Mouse (Mus musculus): ENCODE data around the gene Hif3a. TPM values are rescaled to one million over a fixed set of nuclear protein-coding genes. Genes with fewer than 3 reads are reported as not detected.

Gene Hif3a
- polyA plus RNA-seq, 1 experiment = 1.7 TPM

DNA sequence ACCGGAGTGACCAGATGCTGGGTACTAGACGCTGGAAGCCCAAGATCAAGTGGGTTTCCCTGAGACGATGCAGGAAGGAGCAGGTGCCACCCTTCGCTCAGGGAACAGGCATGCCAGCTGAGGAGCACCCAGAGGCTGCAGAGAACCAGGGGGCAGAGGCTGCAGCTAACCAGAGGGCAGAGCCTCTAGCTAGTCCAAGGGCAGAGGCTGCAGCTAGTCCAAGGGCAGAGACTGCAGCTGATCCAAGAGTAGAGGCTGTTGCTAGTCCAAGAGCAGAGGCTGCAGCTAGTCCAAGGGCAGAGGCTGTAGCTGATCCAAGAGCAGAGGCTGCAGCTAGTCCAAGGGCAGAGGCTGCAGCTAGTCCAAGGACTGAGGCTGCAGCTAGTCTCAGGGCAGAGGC is 66.9 kb downstream of the Hif3a start:
- DNase-seq = no peak
- TF ChIP-seq POLR2A (IDR thresholded peaks at IDR 0.05; ENCODE audit: borderline replicate concordance, extremely low read depth, low read depth, low read length) = no peak
- no peak for TF ChIP-seq CTCF (IDR thresholded peaks at IDR 0.05; ENCODE audit: insufficient read depth, low read length)
- WGBS = 60% methylated on average over 4 of the region's 4 CpGs
- Histone ChIP-seq H3K4me3 (replicated peaks; ENCODE audit: extremely low read depth, low read depth, low read length) (no peak overlapping the region), H3K4me1 (ENCODE audit: control insufficient read depth, insufficient read depth, low read length) (0 out of 2 replicates have a peak, but pooled peaks cover 2% of the 10 kb centered on the region)

DNA sequence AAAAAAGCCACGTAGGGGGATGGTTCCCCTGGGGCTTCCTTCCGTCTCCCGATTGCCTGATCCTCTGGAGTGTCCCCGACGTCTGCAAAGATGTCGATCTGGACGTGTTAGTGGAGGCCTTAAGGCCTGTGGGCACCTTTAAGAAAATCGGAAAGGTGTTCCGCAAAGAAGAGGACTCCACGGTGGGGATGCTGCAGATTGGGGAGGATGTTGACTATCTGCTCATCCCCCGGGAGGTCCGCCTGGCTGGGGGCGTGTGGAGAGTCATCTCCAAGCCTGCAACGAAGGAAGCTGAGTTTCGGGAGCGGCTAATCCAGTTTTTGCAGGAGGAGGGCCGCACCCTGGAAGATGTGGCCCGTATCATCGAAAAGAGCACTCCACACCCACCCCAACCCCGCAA is 67.8 kb downstream of the Hif3a start:
- DNase-seq = no peak
- no peak for TF ChIP-seq CTCF (IDR thresholded peaks at IDR 0.05; ENCODE audit: insufficient read depth, low read length)
- no peak for TF ChIP-seq POLR2A (IDR thresholded peaks at IDR 0.05; ENCODE audit: borderline replicate concordance, extremely low read depth, low read depth, low read length)
- WGBS = 7% methylated on average over 20 of the region's 20 CpGs
- H3K4me3 ChIP-seq (replicated peaks; ENCODE audit: extremely low read depth, low read depth, low read length) = peak overlapping the region; percentile 49
- 0 out of 2 replicates have a peak, but pooled peaks cover under 1% of the 10 kb centered on the region for H3K4me1 ChIP-seq (ENCODE audit: control insufficient read depth, insufficient read depth, low read length)

DNA sequence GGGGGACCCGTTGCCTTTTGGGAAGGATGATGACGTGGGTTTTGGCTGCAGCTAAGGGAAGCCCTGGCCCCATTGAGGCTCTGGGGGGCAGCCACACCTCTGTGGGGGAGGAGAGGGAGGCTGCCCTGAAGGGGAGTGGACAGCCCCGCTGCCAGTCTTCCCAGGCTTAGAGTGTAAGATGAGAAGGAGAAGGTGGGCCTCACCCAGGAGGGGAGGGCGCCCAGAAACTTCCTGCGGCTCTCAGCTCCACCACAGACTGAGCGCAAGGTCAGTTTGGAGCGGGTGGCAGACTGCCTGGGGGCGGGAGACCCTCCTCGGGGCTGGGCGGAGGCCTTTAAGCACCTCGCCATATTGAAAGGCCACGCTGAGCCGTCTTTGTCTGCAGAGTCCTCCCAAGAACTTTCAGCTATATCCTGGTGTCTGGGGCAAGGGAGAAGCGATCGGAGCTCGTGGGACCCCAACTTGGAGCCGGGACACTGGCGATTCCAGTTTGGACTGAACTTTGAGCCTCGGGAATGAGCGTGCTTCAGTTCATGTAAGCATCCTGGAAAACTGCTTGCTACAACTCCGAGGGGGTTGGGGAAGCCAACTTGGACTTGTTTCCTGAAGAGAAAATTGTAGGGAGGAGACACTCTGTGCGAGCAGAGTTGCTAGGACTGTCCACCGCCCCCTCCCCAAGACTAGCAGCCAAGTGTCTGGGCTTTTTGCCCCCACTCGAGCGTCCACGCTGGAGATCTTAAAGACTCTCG is 68.4 kb downstream of the Hif3a start:
- WGBS = 5% methylated on average over 27 of the region's 27 CpGs
- peak overlapping the region; percentile 49 for H3K4me3 ChIP-seq (replicated peaks; ENCODE audit: extremely low read depth, low read depth, low read length)
- TF ChIP-seq CTCF (IDR thresholded peaks at IDR 0.05; ENCODE audit: insufficient read depth, low read length) (no peak), POLR2A (IDR thresholded peaks at IDR 0.05; ENCODE audit: borderline replicate concordance, extremely low read depth, low read depth, low read length) (peak; percentile 48; the same call in 1 of the 2 replicates)
- DNase-seq = peak; percentile 40
- H3K4me1 ChIP-seq (ENCODE audit: control insufficient read depth, insufficient read depth, low read length) = no peaks in the 10 kb centered on the region

DNA sequence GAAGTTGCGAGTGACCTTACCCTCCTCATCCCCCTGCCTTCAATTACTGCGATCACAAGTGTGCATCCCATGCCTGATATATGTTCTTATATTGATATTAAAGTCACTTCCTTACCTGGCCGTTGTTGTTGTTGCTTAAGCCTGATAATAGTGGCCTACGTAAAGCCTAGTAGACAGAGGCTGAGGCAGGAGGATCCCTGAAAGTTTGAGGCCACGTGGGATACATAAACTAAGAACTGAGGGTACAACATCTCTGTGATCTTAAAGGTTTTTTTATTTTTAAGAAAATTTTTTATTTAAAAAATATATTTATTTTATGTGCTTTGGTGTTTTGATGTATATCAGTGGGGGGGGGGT is 69.8 kb downstream of the Hif3a start, which contains the start of gene Ccdc8:
Gene Ccdc8 (plus strand): TSS at position 258 of the 357 bp plus-strand sequence.
- Histone ChIP-seq H3K4me1 (ENCODE audit: control insufficient read depth, insufficient read depth, low read length) (no peaks in the 10 kb centered on the region), H3K4me3 (replicated peaks; ENCODE audit: extremely low read depth, low read depth, low read length) (no peak within 1 kb of the TSS)
- WGBS = 94% methylated on average over 5 of the region's 5 CpGs
- TF ChIP-seq CTCF (IDR thresholded peaks at IDR 0.05; ENCODE audit: insufficient read depth, low read length) = no peak
- no peak for TF ChIP-seq POLR2A (IDR thresholded peaks at IDR 0.05; ENCODE audit: borderline replicate concordance, extremely low read depth, low read depth, low read length)
- no peak for DNase-seq

DNA sequence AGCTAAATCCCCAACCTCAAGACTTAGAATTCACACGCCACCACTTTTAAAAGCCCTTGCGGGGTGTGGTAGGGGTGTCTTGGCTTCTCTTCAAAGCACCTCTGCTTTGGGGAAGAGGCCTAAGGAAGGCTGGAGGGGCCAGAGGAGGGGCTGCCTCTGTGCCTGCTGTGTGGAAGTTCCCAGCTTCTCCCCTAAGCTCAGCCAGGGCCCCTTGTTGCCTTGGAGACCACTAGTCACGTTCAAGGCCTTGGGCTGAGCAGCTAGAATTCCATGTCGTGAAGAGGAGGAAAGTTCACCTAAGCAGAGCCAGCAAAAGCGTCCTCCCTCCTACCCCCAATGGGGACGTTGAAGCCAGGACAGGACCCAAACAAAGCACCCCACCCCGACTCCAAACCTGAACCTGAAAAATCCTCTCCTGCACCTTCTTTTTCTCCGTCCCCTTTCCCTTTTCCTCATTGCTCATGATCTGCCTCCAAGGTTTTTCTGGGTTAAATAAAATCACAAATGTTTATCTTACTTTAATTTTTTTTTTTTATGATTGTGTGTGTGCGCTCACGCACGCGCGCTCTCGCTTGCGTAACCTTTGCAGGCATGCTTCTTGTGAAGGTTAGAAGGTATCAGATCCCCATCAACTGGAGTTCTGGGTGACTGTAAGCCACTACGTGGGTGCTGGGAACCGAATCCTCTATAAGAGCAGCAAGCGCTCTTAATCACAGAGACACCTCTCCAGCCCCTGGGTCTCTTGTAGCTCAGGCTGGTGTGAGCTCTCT is 70.4 kb downstream of the Hif3a start:
- Histone ChIP-seq H3K4me3 (replicated peaks; ENCODE audit: extremely low read depth, low read depth, low read length) (no peak overlapping the region), H3K4me1 (ENCODE audit: control insufficient read depth, insufficient read depth, low read length) (no peaks in the 10 kb centered on the region)
- WGBS = 65% methylated on average over 18 of the region's 18 CpGs
- TF ChIP-seq POLR2A (IDR thresholded peaks at IDR 0.05; ENCODE audit: borderline replicate concordance, extremely low read depth, low read depth, low read length) = no peak
- no peak for TF ChIP-seq CTCF (IDR thresholded peaks at IDR 0.05; ENCODE audit: insufficient read depth, low read length)
- no peak for DNase-seq

DNA sequence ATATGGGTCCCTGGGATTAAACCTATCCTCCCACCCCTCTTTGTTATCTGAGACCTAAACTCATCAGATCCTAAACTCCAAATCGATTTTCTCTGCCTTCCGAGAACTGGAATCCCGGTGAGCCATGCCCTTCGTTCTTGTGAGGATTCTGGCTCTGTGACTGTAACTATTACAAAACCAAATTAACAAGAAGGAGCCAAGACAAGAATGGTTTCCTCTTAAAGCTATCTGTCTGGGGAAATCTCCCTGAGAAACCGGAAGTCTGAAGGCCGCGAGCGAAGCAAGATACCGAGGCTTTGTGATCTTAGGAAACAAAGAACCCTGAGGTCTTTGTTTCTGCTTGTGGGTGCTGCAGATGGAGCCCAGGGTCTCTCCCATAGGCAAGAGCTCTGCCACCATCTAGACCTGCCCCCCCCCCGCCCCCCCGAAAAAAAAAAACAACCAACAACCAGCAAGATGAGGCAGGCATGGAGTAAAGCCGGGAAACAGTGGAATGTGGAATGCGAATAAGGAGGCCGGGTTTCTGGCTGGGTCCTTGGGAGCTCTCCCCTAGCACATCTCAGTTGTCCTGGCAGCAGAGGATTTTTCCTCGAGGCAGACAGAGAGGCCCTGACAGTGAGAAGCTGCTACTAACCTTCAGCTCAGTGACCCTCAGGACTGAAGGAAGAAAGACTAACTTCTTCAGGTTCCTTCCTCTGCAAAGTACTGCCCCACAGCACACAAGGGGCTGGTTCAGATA is 72.1 kb downstream of the Hif3a start:
- TF ChIP-seq POLR2A (IDR thresholded peaks at IDR 0.05; ENCODE audit: borderline replicate concordance, extremely low read depth, low read depth, low read length) = no peak
- no peak for TF ChIP-seq CTCF (IDR thresholded peaks at IDR 0.05; ENCODE audit: insufficient read depth, low read length)
- no peaks in the 10 kb centered on the region for H3K4me1 ChIP-seq (ENCODE audit: control insufficient read depth, insufficient read depth, low read length)
- DNase-seq = no peak
- WGBS = 16% methylated on average over 15 of the region's 15 CpGs
- H3K4me3 ChIP-seq (replicated peaks; ENCODE audit: extremely low read depth, low read depth, low read length) = no peak overlapping the region

DNA sequence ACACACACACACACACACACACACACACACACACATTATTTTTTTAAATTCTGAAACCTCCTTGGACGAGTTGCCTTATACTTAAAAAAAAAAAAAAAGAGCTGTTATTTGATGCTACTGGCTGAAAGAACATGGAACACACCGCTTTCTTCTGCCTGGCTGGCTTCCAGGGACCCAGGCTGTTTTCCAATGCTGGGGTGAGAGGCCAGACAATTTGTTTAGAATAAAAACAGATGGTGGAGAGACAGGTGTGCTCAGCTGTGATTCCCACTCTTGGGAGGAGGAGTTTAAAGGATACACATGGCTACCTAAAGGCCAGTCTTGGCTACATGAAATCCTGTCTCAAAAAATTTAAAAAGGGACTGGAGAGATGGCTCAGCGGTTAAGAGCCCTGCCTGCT is 73.8 kb downstream of the Hif3a start:
- H3K4me3 ChIP-seq (replicated peaks; ENCODE audit: extremely low read depth, low read depth, low read length) = no peak overlapping the region
- no peaks in the 10 kb centered on the region for H3K4me1 ChIP-seq (ENCODE audit: control insufficient read depth, insufficient read depth, low read length)
- WGBS = 41% methylated on average over 3 of the region's 3 CpGs
- no peak for DNase-seq
- TF ChIP-seq CTCF (IDR thresholded peaks at IDR 0.05; ENCODE audit: insufficient read depth, low read length) (no peak), POLR2A (IDR thresholded peaks at IDR 0.05; ENCODE audit: borderline replicate concordance, extremely low read depth, low read depth, low read length) (no peak)

DNA sequence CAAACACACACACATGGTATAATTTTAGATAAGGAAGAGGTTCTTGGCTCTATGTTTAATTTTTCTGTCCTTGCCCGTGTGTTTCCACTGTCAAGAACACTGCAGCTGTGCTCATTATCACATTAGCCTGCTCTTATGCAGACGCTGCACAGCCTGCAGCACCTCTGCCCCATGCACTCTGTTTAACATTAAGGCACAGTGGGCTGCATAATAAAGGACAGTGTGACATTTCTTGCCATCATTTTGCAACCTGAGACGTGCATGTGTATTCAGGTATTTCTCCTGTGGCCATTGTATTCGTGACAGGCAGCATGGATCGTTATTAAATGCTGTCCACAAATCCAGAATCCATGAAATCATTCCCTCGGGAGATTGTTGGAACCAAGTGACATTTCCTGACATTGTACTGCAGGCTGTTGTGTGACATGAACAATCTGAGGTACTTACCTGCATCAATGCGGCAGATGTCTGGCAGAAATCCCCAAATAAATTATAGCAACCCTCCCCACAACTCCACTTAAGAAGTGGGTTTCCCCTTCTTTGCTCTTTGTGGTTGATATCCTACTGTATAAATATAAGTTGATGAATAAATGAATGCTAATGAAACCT is 74.6 kb downstream of the Hif3a start:
- DNase-seq = no peak
- WGBS = 45% methylated on average over 7 of the region's 7 CpGs
- no peak for TF ChIP-seq CTCF (IDR thresholded peaks at IDR 0.05; ENCODE audit: insufficient read depth, low read length)
- no peak overlapping the region for H3K4me3 ChIP-seq (replicated peaks; ENCODE audit: extremely low read depth, low read depth, low read length)
- H3K4me1 ChIP-seq (ENCODE audit: control insufficient read depth, insufficient read depth, low read length) = no peaks in the 10 kb centered on the region

Data from lung, adult 2 months (tissue).